Mouse (Mus musculus) G1E (cell line): Measurements from ENCODE around the gene Pus1.

Experiments used
- CTCF ChIP-seq: IDR thresholded peaks from 2 replicates; pipeline ENCODE4 v1.5.1; 2012; ENCODE audit warnings: low read depth, low read length, inconsistent platforms, mixed read lengths
- GATA1 ChIP-seq: IDR thresholded peaks from 2 replicates; pipeline ENCODE4 v1.6.1; 2012; ENCODE audit warnings: borderline replicate concordance, low read length, inconsistent platforms, mixed read lengths
- TAL1 ChIP-seq: conservative IDR thresholded peaks from 2 replicates; pipeline ENCODE4 v1.6.1; 2012; ENCODE audit warnings: low read depth, low read length, inconsistent platforms, mixed read lengths

- no peak for TF ChIP-seq CTCF
- TF ChIP-seq TAL1: no peak
- no peak for TF ChIP-seq GATA1
Measured at GRCm38 (mm10) chr5:110801036-110801624, 20.7 kb upstream of the Pus1 start.
